In the genomic region with DNA sequence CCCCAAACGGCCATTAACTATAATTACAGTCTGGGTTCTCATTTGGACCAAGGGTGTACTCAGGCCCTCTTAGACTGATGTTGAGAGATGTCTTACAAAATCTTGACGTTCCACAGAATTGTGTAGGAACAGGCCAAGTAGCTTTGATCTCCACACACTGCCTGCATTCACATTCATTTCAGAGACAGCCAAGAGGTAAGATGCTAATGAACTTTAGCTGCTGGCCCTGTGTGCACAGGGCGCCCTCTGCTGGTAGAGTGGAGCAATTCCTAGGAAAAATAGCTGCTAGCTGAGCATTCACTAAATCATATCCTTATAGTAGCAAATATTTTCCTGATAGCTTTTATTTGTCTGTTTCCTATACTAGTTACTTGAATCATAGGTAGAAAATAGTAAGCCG, we compare ENCODE assay signal across 9 mouse cellular contexts. TPM values are rescaled to one million over a fixed set of nuclear protein-coding genes. Genes with fewer than 3 reads are reported as not detected.
DNase-seq lines count a peak whose midpoint lies in the region; ATAC-seq and TF ChIP-seq lines count a peak whose summit lies in the region.
"Had no signal": no experiment of that assay in that cellular context is flagged by ENCODE, and none has a peak within 500 bp of the region (broad histone marks: within the 10 kb centered on the region; RNA-seq: fewer than 3 reads in every experiment).

No protein-coding gene starts in this region.

- H3K27ac ChIP-seq in gastrocnemius, adult 2 months, result no peak overlapping the region
- H3K27ac ChIP-seq: hindbrain, embryonic 15.5 days had no signal

- TF ChIP-seq CTCF in gastrocnemius, adult 2 months (IDR thresholded peaks at IDR 0.05), result peak; percentile 100

- ATAC-seq in CD4-positive, CD25-positive, alpha-beta regulatory T cell, adult 4 months, result peak; percentile 81

- no peak overlapping the region for H3K4me3 ChIP-seq in gastrocnemius, adult 2 months
- H3K4me3 ChIP-seq: hindbrain, embryonic 15.5 days had no signal

- peak; percentile 67 for DNase-seq in R1 (ENCODE audit: low read depth, low spot score)
- DNase-seq in cerebellum, postnatal 10 days, result peak; percentile 84 to 85
- peak; percentile 70 for DNase-seq in gastrocnemius, adult 2 months
- peak; percentile 72 to 73 for DNase-seq in kidney, postnatal 25 days
- DNase-seq in lung, adult 18-20 months, result peak; percentile 56 to 64
- peak; percentile 41 for DNase-seq in right cerebral cortex, postnatal 14 days
- DNase-seq in yolk sac, embryonic 10.5 days (ENCODE audit: low spot score), result peak; percentile 27

- intact Hi-C loops in gastrocnemius, adult 2 months (cut with DNase I), result loop anchor here (1.0 to 5.0 kb wide), 2 partner anchors 176 to 370 kb away; no protein-coding TSS in a partner anchor

RNA-seq across cellular contexts. Expression of a gene that starts 30.8 kb away (rescaled TPM):
- polyA plus RNA-seq in CD4-positive, CD25-positive, alpha-beta regulatory T cell, adult 4 months (2017; shearing (Covaris generic)), result 1 to 10 TPM; 4.5 to 5.4 TPM
- total RNA-seq in gastrocnemius, adult 2 months (2021), result 1 to 10 TPM; 6.9 to 8.8 TPM

Comparison
In these comparisons a context has a peak if more than half of its experiments do, and no peak if none do; other contexts are left out.
1. DNase-seq: peak in every context shown above with its lines; median percentile 84 in cerebellum, postnatal 10 days; 72 in kidney, postnatal 25 days; 70 in gastrocnemius, adult 2 months; 67 in R1; 60 in lung, adult 18-20 months; 41 in right cerebral cortex, postnatal 14 days; 27 in yolk sac, embryonic 10.5 days.